Mouse (Mus musculus) C2C12 (cell line): ENCODE results near the gene Npsr1.

Experiments used
- CEBPB ChIP-seq: IDR thresholded peaks from one replicate; pipeline ENCODE4 v1.6.1; 2011; ENCODE audit warnings: low read depth, mild to moderate bottlenecking, control low read depth, moderate library complexity
- CTCF ChIP-seq: IDR thresholded peaks from one replicate; pipeline ENCODE4 v1.5.1; 2011; ENCODE audit not compliant: control insufficient read depth, insufficient read depth, insufficient read length
- USF1 ChIP-seq: IDR thresholded peaks from one replicate; pipeline ENCODE4 v1.6.1; 2011; ENCODE audit warnings: low read depth, mild to moderate bottlenecking, control low read depth, moderate library complexity

DNA sequence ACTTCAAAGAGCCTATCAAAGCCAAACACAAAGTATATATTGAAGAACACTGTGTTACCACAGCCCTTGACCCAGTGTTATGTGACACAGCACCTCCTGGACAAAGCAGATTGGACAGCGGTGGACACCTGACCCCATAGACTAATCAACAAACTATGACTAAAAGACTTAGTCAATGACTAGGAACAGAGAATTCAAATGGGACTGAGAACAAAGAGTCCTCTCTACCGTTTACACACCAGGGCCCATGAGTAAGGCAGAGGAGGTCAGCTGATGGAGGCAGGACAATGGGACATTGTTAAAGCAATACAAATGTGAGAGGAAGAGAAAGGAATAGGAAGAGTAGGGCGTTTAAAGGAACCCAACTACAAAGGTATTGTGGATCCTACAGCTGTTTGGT is 243.5 kb downstream of the Npsr1 start:
- TF ChIP-seq CTCF (no peak), USF1 (no peak), CEBPB (no peak)
